Mouse (Mus musculus) induced T-regulatory cell, adult 2 months (primary cell): ENCODE results near the gene Tpx2.
A peak's percentile ranks its signal among the peaks of the same experiment; 100 is the strongest.

Source experiments
- DNase-seq: peaks from one replicate; pipeline ENCODE4 v3.0.0-alpha.2; 2012; ENCODE audit warnings: low read depth

The Tpx2 gene

GRCm38 (mm10) chr2:152862638-152863037 lies 14.9 kb downstream of the Tpx2 start:
- no peak for DNase-seq

GRCm38 (mm10) chr2:152863346-152863745 lies 15.6 kb downstream of the Tpx2 start:
- DNase-seq = no peak

- no peak for DNase-seq
Measured at GRCm38 (mm10) chr2:152878239-152878638, 30.5 kb downstream of the Tpx2 start.

DNA sequence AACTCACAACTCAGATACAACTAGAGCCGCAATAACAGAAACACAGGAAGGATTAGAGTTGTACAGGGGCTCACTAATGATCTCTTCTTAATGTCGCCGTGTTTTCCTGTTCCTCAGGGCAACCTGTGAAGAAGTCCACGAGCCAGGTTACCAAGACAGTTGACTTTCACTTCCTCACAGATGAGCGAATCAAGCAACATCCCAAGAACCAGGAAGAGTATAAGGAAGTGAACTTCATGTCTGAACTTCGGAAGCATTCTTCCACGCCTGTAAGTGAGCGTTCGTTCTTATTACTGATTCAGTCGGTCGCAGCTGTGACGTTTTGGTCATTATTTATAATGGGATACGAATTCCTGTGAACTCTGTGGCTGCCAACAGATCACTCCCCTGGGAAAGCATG lies 33.1 kb downstream of the Tpx2 start:
- DNase-seq = no peak

- no peak for DNase-seq
Measured at GRCm38 (mm10) chr2:152884101-152884645, 36.4 kb downstream of the Tpx2 start.

DNA sequence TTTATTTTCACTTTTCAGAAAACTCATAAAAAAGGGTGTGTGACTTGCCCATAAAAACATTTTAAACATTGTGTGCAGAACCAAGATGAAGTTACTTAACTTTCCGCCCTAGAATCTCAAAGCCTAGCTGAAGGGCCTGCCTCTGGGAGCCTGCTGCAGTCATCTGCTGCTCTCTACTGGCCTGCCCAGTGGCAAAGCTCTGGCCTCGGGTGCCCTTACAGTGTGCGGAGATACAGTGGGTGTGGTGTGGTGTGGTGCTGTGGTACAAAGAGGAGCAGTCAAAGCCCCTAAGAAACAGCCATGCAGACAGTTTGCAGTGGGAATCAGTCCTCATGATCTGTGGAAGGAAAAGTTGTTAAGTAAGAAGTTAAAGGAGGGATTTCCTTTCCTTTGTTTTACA lies 39.5 kb downstream of the Tpx2 start:
- DNase-seq = no peak

DNA sequence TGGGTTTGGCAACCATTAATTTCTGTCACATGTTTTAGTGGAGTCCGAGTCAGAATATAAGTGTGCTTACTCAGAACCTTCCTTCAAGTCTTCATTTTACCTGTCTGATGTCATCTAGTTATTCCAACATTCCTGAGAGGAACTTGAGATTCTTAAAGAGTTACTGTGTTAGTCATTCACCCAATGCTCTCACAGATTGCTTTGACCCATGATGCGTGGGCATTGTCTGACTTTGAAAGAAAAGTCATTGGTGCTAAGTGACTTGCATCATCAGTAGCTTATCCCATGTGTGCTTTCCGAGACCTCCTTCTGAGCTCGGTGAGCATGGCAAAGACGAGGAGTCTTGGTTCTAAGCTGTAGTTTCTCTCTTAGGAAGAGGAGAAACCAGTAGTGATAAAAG lies 41.0 kb downstream of the Tpx2 start:
- no peak for DNase-seq

- DNase-seq = no peak
Measured at GRCm38 (mm10) chr2:152895834-152896233, 48.1 kb downstream of the Tpx2 start.

GRCm38 (mm10) chr2:152896926-152897325 lies 49.2 kb downstream of the Tpx2 start:
- no peak for DNase-seq

- no peak for DNase-seq
Measured at GRCm38 (mm10) chr2:152899011-152899410, 51.2 kb downstream of the Tpx2 start.

DNA sequence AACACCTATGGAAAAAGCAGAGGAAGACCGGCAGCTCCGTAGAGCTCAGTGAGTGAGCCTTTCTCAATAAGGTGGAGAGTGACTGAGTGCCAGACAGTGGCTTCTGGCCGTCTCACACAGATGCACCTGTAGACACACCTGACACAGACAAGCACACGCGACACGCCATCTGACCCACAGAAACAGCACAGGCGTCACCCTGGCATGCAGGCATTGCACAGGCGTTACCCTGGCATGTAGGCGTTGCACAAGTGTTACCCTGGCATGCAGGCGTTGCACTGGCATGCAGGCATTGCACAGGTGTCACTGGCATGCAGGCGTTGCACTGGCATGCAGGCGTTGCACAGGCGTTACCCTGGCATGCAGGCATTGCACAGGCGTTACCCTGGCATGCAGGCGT lies 53.5 kb downstream of the Tpx2 start:
- no peak for DNase-seq

DNA sequence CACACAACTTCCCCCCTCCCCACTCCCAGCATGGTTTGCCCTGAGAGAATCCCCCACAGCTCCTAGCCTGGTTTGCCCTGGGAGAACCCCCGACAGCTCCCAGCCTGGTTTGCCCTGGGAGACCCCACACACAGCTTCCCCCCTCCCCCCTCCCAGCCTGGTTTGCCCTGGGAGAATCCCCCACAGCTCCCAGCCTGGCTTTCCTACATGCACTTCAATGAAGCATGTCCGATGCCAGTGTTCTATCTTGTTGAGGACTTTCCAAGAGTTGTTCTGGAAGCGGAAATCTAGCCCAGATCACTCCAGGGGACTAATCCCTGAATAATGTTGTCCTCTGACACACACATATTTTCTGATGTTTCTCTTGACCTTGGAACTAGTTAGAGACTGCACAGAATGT lies 54.9 kb downstream of the Tpx2 start:
- no peak for DNase-seq

DNA sequence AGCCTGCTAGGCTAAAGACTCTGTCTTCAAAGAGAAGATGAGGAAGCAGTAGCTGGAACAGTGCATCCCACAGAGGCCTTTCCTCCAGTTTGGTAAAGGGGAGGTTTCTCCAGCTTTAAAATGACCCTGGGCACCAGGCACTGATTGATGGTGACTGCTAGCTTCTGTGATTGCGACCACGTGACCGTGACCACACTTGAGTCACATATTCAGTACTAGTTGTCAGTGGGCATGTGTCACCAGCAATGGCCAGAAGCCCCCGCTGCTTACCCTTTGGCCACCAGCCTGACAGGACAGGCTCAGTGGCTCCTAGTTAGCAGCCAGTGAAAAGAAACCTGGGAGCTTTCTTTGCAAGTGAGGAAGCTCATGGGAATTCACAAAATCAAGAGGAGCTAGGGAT lies 55.8 kb downstream of the Tpx2 start:
- DNase-seq = no peak

DNA sequence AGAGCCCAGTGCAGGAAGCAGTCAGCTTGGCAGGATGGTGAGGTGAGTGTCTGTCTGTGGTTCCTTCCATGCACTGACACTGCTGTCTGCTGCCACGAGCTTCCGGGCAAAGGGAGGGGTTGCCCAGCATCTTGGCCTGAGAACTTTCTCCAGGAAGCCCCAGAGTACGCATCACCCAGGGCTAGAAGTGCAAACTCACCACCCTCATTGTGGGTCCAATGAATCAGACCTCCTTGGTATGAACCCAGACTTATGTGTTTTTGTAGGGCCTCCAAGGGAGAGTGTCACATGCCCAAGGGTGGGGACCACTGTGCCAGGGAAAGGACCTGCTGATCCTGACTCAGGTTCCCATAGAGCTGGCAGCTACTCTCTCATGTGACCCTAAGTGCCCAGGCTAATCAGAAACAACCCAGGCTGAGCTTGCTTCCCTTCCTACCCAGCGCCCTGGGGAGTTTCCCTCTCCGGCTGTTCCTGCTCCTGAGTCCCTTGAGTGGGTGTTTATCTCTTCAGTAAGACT lies 56.4 kb downstream of the Tpx2 start:
- peak; percentile 58 for DNase-seq

DNA sequence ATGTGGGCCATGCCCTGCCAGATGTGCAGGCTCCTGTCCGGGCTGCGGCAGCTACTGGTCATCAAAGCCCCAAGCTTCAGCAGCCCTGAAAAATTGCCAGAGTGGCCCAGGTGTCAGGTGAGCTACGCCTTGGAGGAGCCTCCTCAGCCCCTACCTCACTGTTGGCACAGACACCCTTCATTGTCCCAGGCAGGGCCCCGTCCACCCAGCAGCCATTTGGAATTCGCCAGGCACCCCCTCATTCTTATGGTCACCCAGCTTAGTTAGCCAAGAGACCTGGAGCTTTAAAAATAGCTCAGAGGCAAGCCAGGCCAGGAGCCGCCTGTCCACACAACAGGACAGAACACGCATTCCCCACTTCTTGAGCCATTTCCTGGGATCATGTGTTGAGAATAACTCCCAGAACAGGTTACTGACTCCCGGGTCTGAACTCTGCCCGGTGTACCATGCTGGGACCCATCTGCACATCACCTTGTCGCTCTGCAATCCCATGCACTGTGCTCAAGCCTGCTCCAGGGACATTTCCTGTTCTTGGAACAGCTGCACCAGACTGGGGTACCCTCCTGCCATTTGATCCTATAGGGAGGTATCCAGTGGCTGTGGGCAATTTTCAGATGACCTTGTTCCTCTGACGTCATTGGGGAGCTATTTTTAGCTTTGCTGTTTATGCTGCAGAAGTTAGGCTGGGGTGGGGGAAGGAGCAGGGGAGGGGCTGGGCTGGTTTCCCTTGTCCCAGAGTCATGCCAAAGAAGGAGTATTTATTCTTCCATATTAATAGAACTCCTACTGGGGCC lies 57.5 kb downstream of the Tpx2 start:
- peak; percentile 28 for DNase-seq

- DNase-seq = peak; percentile 57
Measured at GRCm38 (mm10) chr2:152906274-152907037, 58.7 kb downstream of the Tpx2 start.

- DNase-seq = peak; percentile 21
Measured at GRCm38 (mm10) chr2:152907114-152907943, 59.6 kb downstream of the Tpx2 start.

DNA sequence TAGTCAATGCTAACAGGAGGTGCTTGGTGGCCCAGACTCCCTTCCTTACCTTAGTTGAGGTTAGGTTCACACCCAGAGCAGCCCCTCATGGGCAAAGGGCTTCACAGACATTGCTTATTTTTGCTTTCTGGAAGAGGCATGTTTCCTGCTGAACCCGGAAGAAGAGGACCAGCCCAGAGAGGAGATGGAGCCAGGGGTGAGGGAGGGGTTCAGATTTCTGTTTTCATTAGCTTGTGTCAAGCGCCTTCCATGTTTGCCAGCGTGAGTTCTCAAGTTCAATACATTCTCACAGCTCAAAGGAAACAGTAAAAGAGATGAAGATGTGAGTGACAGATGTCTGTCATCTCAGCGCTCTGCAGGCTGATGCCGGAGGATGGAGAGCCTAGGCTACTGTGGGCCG lies 62.1 kb downstream of the Tpx2 start:
- DNase-seq = no peak

DNA sequence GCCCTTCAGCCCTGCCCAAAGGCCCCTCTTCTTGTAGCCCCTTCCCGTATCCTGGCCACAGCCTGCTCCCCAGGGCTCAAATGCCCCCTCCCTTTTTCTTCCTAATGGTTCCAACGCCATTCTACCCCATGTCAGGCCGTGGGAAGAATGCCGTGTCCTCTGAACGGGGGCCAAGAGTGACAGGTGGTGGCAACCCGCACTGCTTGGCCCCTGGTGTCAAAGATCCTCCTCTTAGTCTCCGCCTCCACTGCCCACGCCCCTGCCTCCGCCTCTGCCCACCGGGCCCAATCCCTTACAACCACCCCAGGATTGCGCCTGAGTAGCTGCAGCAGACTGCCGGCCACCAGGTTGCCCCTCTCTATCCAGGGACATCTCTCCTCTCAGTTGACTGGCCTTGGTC lies 63.3 kb downstream of the Tpx2 start, which contains the start of gene Mylk2:
Gene Mylk2 (plus strand): TSS at position 322 of the 400 bp plus-strand sequence.
- DNase-seq = no peak

- DNase-seq = no peak
Measured at GRCm38 (mm10) chr2:152911432-152911831, 63.7 kb downstream of the Tpx2 start.

- DNase-seq = no peak
Measured at GRCm38 (mm10) chr2:152913471-152913870, 65.7 kb downstream of the Tpx2 start.
